Mouse (Mus musculus) ES-CJ7 (cell line): ENCODE data around the gene Acss3.

ENCODE experiments used
- DNase-seq: peaks from one replicate; pipeline ENCODE4 v3.0.0; 2011; ENCODE audit warnings: low read depth, low spot score

The Acss3 gene

GRCm38 (mm10) chr10:107011142-107011541 is 112.3 kb downstream of the Acss3 start:
- DNase-seq = no peak

GRCm38 (mm10) chr10:106998052-106998625 is 125.3 kb downstream of the Acss3 start:
- DNase-seq = no peak

- no peak for DNase-seq
These were observed 134.0 kb downstream of the Acss3 start for GRCm38 (mm10) chr10:106989478-106989877.

- no peak for DNase-seq
These were observed 148.0 kb downstream of the Acss3 start for GRCm38 (mm10) chr10:106975193-106976141.

GRCm38 (mm10) chr10:106959026-106959425 is 164.4 kb downstream of the Acss3 start:
- DNase-seq = no peak

- DNase-seq = no peak
These were observed 182.1 kb downstream of the Acss3 start for GRCm38 (mm10) chr10:106941380-106941779.

- no peak for DNase-seq
These were observed 184.0 kb downstream of the Acss3 start for GRCm38 (mm10) chr10:106939441-106939840.

- DNase-seq = no peak
These were observed 184.6 kb downstream of the Acss3 start for GRCm38 (mm10) chr10:106938851-106939250.

- no peak for DNase-seq
These were observed 186.5 kb downstream of the Acss3 start for GRCm38 (mm10) chr10:106936996-106937395.

- peak; percentile 39 for DNase-seq
These were observed 190.8 kb downstream of the Acss3 start for GRCm38 (mm10) chr10:106932571-106933073.

GRCm38 (mm10) chr10:106928576-106929332 is 194.7 kb downstream of the Acss3 start:
- DNase-seq = no peak

- DNase-seq = no peak
These were observed 198.7 kb downstream of the Acss3 start for GRCm38 (mm10) chr10:106924798-106925197.

GRCm38 (mm10) chr10:106924334-106924733 is 199.1 kb downstream of the Acss3 start:
- DNase-seq = no peak

- no peak for DNase-seq
These were observed 208.6 kb downstream of the Acss3 start for GRCm38 (mm10) chr10:106914822-106915221.

GRCm38 (mm10) chr10:106914275-106914674 is 209.2 kb downstream of the Acss3 start:
- DNase-seq = no peak

- DNase-seq = peak; percentile 36
These were observed 210.4 kb downstream of the Acss3 start for GRCm38 (mm10) chr10:106913032-106913431.

- no peak for DNase-seq
These were observed 213.4 kb downstream of the Acss3 start for GRCm38 (mm10) chr10:106910108-106910507.

- DNase-seq = no peak
These were observed 227.1 kb downstream of the Acss3 start for GRCm38 (mm10) chr10:106896351-106896750.
